Mouse (Mus musculus) erythroblast, embryonic 14.5 days (primary cell): ENCODE data around the gene Pawr. TPM values are rescaled to one million over a fixed set of nuclear protein-coding genes. Genes with fewer than 3 reads are reported as not detected.

ENCODE experiments used
- H3K27me3 ChIP-seq: 2 replicates; pipeline ENCODE4 v1.6.1; 2012; ENCODE audit warnings: inconsistent platforms; ENCODE audit not compliant: control insufficient read depth
- H3K36me3 ChIP-seq: 2 replicates; pipeline ENCODE4 v1.6.1; 2012; ENCODE audit warnings: mild to moderate bottlenecking, inconsistent platforms; ENCODE audit not compliant: control insufficient read depth
- H3K4me1 ChIP-seq: 2 replicates; pipeline ENCODE4 v1.6.1; 2012; ENCODE audit warnings: inconsistent platforms; ENCODE audit not compliant: control insufficient read depth
- H3K4me3 ChIP-seq: replicated peaks from 2 replicates; pipeline ENCODE3; 2012; ENCODE audit warnings: moderate library complexity, mild to moderate bottlenecking, inconsistent platforms
- H3K9me3 ChIP-seq: 2 replicates; pipeline ENCODE4 v1.6.1; 2012; ENCODE audit warnings: low read length, inconsistent platforms, mixed read lengths; ENCODE audit not compliant: control insufficient read depth
- GATA1 ChIP-seq: IDR thresholded peaks from 2 replicates; pipeline ENCODE4 v1.6.1; 2012; ENCODE audit warnings: low read length, inconsistent platforms, mixed read lengths
- TAL1 ChIP-seq: IDR thresholded peaks from 3 replicates; pipeline ENCODE4 v1.6.1; 2012; ENCODE audit warnings: low read length, inconsistent platforms, mixed read lengths
- polyA plus RNA-seq: library from polyadenylated mRNA; stranded (reverse); fragments of >175 nt; gene quantifications from 2 replicates; pipeline ENCODE4 v1.2.3, GENCODE M21; 2012

Pawr gene
- polyA plus RNA-seq, 1 experiment: 0.75 TPM

DNA sequence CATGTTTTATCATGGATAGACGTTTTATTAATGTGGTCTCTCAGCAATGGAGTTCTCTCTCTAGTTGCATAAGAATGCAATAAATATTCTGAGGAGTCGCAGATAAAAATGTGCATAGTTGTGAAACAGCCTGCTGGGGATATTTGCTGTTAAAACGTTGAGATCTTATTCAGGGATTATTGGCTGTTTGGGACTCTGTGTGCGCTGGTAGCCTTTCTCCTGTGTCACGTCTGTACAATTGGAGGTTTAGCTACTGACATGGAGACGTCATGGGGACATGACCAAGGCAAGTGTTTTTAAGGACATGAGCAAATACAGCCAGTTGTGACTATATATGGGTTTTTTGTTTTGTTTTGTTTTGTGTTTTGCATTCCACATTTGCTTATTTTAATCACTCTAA, 28.9 kb downstream of the Pawr start:
- peaks cover 45% of the 10 kb centered on the region for H3K36me3 ChIP-seq
- H3K4me3 ChIP-seq: peak overlapping the region; percentile 63
- peaks cover 12% of the 10 kb centered on the region for H3K9me3 ChIP-seq
- no peaks in the 10 kb centered on the region for H3K27me3 ChIP-seq
- H3K4me1 ChIP-seq: peaks cover 67% of the 10 kb centered on the region
- peak; percentile 43; the same call in 2 of the 3 replicates for TF ChIP-seq TAL1
- 0 out of 2 replicates have a peak, but pooled peaks have one; percentile 19 for TF ChIP-seq GATA1

DNA sequence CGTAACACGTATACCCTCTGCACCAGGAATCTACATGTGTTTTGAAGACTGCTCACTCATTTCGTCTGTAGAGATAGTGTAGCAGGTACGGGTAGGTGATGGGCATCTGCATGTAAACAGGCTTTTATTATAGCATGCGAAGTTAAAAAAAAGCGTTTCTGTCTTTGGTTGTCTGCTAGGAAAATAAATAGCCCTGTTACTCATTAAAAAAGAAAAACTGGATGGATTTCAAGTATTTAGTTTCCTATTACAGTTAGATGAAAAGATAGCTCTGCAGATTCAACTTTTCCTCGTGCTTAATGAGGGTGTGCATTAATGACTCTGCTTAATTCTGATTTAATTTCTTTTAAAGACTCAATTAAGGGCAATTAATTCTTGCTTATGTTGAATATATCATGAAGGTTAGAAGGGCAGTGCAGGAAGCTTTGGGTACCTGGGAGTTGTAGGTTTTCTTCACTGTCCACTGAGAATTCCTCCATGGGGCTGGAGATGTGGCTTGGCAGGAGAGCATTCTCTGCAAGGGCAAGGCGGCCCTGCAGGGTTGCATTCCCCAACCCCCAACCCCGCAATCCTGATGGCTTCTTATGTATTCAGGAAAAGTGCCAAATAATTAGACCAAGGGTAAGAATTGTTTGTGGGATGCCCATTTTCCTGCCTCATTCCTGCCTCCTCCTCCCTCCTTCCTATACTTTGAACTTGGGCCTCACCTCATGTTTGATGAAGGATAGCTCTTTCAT, 29.7 kb downstream of the Pawr start:
- TF ChIP-seq TAL1 (no peak), GATA1 (no peak)
- H3K36me3 ChIP-seq: peaks cover 46% of the 10 kb centered on the region
- no peaks in the 10 kb centered on the region for H3K27me3 ChIP-seq
- peak overlapping the region; percentile 63 for H3K4me3 ChIP-seq
- peaks cover 67% of the 10 kb centered on the region for H3K4me1 ChIP-seq
- peaks cover 14% of the 10 kb centered on the region for H3K9me3 ChIP-seq

DNA sequence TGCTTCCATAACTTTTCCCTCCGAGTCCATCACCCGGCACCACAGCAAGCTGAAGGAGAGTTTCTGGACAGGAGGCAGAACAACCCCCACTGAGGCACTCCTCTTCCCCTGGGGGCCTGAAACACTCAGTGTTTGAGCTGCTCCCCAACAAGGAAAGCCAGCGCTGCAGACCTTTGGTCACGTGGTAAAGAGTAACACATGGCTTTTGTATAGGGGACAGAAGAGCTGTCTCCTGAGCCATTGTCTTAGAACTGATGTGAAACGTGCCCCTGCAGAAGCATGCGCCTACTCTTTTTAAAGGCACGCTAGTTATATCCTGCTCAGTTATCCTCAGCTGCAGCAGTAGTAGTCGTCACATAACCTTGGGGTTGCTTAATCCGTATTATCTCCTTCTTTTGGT, 32.0 kb downstream of the Pawr start:
- Histone ChIP-seq H3K27me3 (no peaks in the 10 kb centered on the region), H3K4me3 (peak overlapping the region; percentile 38), H3K36me3 (peaks cover 47% of the 10 kb centered on the region), H3K4me1 (peaks cover 82% of the 10 kb centered on the region), H3K9me3 (peaks cover 12% of the 10 kb centered on the region)
- no peak for TF ChIP-seq TAL1
- TF ChIP-seq GATA1: no peak

DNA sequence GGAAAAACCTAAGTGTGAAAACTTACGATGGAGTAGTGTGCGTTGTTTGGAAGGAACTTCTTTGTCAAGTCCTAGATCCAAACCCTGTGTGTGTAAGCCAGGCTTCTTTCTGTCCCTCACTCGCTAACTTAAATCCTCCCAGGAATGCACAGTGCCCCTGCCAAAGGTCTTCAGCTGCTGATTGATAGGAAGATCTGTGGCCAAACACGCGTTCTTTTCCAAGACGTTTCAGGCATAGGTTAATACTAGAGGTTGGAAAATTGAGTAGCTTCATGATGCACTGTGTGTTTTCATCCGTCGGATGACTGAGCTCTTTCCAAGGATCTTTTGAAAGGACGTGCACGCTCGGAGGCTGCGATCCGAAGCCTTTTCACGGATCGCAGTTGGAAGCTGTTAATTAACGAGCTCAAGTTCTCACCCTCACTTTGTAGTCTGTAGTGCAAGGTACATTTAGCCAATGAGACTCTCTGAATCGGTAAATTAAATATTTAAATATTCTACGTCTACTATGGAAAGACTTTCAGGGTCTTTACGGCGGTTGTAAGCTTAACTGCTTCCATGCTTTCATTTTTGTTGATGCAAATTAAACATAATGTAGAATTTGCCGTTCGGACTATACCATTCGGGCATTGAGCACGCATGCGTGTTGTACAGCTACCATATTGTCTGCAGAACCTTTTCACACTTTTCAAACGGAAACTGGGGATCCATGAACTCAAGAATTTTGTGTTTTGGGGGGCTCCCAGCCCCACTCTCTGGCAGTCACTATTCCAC, 33.2 kb downstream of the Pawr start:
- peaks cover 48% of the 10 kb centered on the region for H3K36me3 ChIP-seq
- TF ChIP-seq GATA1 (no peak), TAL1 (no peak)
- no peaks in the 10 kb centered on the region for H3K27me3 ChIP-seq
- no peak overlapping the region for H3K4me3 ChIP-seq
- H3K9me3 ChIP-seq: peaks cover 12% of the 10 kb centered on the region
- H3K4me1 ChIP-seq: peaks cover 84% of the 10 kb centered on the region

DNA sequence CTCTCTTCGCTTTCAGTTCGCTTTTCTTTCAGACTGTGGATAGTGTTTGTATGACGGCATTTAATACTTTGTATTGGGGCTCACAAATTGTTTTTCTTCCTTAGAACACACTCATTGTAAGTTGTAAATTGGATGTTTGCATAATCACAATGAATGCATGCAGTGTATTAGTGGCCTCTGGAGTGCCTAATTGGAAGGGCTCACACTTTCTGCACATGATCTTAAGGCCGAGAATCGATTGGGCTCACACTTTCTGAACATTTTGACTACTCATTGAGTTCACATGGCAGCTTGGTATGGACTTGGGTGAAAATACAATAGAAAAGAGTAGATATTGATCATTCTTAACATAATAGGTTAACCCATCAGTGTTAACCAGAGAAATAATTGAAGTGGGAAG, 34.3 kb downstream of the Pawr start:
- no peak for TF ChIP-seq GATA1
- no peak for TF ChIP-seq TAL1
- H3K9me3 ChIP-seq: peaks cover 12% of the 10 kb centered on the region
- no peaks in the 10 kb centered on the region for H3K27me3 ChIP-seq
- no peak overlapping the region for H3K4me3 ChIP-seq
- peaks cover 49% of the 10 kb centered on the region for H3K36me3 ChIP-seq
- peaks cover 74% of the 10 kb centered on the region for H3K4me1 ChIP-seq

DNA sequence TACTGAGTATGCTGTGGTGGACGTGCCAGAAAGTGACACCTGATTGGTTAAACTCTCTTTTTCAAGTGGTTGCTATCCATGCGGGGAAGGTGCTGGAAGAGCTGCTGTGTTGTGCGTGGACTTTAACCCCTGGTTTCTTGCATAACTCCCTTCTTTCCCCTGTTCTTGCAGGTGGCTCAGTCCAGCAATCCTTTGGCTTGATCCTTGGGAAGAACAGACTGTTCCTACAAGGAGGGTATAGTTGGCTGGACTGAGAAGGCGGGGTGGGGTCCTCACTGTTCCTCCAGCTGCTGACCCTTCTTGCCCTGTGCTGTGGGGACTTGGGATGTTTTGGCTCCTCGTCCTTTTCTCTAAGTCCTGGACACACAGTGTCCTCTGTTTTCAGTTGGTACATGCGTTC, 36.4 kb downstream of the Pawr start:
- Histone ChIP-seq H3K27me3 (no peaks in the 10 kb centered on the region), H3K36me3 (peaks cover 59% of the 10 kb centered on the region), H3K9me3 (peaks cover 12% of the 10 kb centered on the region), H3K4me3 (no peak overlapping the region), H3K4me1 (peaks cover 53% of the 10 kb centered on the region)
- TF ChIP-seq TAL1 (no peak), GATA1 (no peak)

DNA sequence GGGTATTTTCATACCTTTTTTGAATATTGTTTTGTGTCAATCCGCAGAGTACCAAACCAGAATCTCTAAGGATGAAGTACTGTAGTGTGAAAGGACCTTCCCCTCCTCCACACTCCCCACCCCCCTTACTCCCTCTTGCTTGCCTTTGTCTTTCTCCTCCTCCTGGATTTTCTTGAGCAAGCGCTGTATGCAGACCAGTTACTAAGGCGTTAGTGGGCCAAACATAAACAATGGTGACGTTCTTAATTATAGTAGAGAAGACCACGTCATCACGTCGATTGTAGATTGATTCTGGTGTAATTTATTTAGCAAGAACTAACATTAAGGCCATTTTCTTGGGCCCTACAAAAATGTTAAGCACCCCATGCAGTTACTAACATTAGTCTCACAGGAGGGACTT, 40.3 kb downstream of the Pawr start:
- Histone ChIP-seq H3K4me1 (peaks cover 24% of the 10 kb centered on the region), H3K9me3 (no peaks in the 10 kb centered on the region), H3K4me3 (no peak overlapping the region)

DNA sequence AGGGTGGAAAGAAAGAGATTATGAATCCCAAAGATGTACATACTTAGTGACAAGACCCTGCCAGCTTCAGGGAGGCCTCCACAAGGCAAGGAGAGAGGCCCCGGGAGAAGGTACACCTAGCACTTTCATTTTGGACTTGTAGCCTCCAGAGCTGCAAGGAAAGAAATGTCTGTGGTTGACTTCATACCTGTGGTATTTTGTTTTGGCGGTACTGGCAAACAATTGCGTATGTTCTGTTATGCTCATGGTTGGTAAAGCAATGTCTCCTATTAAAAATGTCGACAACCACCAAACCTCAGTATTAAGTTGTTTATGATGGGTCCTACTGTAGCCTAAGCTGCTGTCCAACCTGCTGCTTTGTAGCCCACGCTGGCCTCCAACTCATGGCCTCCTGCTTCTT, 40.9 kb downstream of the Pawr start:
- Histone ChIP-seq H3K36me3 (peaks cover 54% of the 10 kb centered on the region), H3K4me3 (no peak overlapping the region), H3K9me3 (no peaks in the 10 kb centered on the region), H3K27me3 (no peaks in the 10 kb centered on the region), H3K4me1 (peaks cover 24% of the 10 kb centered on the region)
- TF ChIP-seq TAL1 (no peak), GATA1 (no peak)

More for the DNA sequence above, 40.3 kb downstream of the Pawr start:
- Histone ChIP-seq H3K27me3 (no peaks in the 10 kb centered on the region), H3K36me3 (peaks cover 53% of the 10 kb centered on the region)
- TF ChIP-seq GATA1 (no peak), TAL1 (no peak)

DNA sequence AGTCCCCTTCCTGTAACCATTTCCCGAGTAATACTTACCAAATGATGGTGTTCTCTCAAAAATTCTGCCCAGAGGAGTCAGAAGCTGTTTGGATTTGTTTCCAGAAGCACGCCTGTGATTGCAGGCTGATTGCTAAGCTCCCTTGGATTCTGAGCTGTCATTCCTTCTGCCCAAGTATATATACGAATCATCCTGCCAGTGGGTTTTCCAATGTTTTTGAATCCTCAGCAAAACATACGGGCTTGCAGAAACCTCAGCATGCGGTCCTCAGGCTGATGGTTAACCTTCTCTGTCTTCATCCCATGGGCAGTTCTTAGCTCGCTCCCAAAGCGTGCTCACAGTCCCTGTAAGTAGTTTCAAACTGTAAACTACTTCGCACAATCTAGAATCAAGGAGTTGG, 43.9 kb downstream of the Pawr start:
- no peaks in the 10 kb centered on the region for H3K9me3 ChIP-seq
- no peak overlapping the region for H3K4me3 ChIP-seq
- peaks cover 18% of the 10 kb centered on the region for H3K4me1 ChIP-seq
- no peaks in the 10 kb centered on the region for H3K27me3 ChIP-seq
- TF ChIP-seq GATA1: no peak
- TF ChIP-seq TAL1: no peak
- H3K36me3 ChIP-seq: peaks cover 45% of the 10 kb centered on the region
